Mouse (Mus musculus): ENCODE measurements around the gene Gm17268. TPM values are rescaled to one million over a fixed set of nuclear protein-coding genes. Genes with fewer than 3 reads are reported as not detected.

Gene Gm17268
- polyA plus RNA-seq (2014; fragmentation: Illumina TruSeq; extraction: RNeasy Lipid Tissue Mini Kit (QIAGEN cat#74804); ENCODE audit: low replicate concordance), result not detected

DNA sequence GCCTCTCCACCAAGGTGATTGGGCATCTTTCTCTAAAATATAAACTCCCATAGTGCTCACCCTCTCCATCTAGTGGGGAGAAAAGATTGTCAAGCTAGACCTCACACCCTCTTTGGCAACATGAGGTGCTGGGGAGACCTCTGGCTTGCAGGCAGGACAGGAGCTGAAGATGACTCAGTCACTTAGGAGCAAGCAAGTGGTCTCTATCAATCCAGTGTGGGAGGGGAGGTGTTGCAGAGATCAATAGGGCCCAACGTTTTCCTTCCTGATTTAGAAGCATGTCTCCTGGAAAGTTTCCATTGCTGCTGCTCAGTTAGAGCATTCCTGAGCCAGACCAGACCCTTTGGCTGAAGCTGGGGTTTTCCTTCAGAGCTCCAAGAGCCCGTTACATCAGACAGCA is at the start of gene Gm17268:
Gm17268 (minus strand) TSS at position 28 of the 400 bp plus-strand sequence.

DNA sequence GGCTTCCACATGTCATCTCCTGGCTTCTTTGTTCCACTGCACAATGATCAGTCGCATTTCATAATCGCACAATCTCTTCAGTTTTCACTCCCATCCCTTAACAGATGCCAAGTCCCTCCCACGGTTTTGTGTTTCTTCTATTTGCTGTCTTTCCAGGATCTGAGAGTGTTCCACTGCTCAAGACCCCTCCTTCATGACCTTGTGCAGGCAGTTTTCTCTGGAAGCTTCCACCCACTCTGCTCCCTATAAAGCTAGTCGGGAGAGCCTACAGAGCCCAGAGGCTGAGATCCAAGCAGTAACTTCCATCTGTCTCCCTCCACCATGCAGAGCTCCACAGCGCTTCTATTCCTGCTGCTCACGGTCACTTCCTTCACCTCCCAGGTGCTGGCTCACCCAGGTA is 19.3 kb upstream of the Gm17268 start, which contains the start of gene Ccl11:
Ccl11 (plus strand) TSS at position 178 of the 400 bp plus-strand sequence.

GRCm38 (mm10) chr11:82045471-82045870 is 7.1 kb upstream of the Gm17268 start, which contains the start of gene Ccl7:
Ccl7 (plus strand) TSS chr11:82045712.

GRCm38 (mm10) chr11:82035356-82035755 is 3.0 kb downstream of the Gm17268 start, which contains the start of gene Ccl2:
Ccl2 (plus strand) TSS chr11:82035571.

Other genes with a start within 250 kb of the Gm17268 start
- not detected for gene 5530401A14Rik, start 177.9 kb downstream of the Gm17268 start, polyA plus RNA-seq (2014; fragmentation: Illumina TruSeq; extraction: RNeasy Lipid Tissue Mini Kit (QIAGEN cat#74804); ENCODE audit: low replicate concordance)
- gene Asic2, start 70.1 kb downstream of the Gm17268 start, polyA plus RNA-seq (2014; fragmentation: Illumina TruSeq; extraction: RNeasy Lipid Tissue Mini Kit (QIAGEN cat#74804); ENCODE audit: low replicate concordance), result 0.26 TPM
- 1.8 TPM for gene Ccl2, start 3.0 kb downstream of the Gm17268 start, polyA plus RNA-seq (2014; fragmentation: Illumina TruSeq; extraction: RNeasy Lipid Tissue Mini Kit (QIAGEN cat#74804); ENCODE audit: low replicate concordance)
- gene Ccl7, start 7.2 kb upstream of the Gm17268 start, polyA plus RNA-seq (2014; fragmentation: Illumina TruSeq; extraction: RNeasy Lipid Tissue Mini Kit (QIAGEN cat#74804); ENCODE audit: low replicate concordance), result 1.2 TPM
- 94.9 TPM for gene Ccl11, start 19.3 kb upstream of the Gm17268 start, polyA plus RNA-seq (2014; fragmentation: Illumina TruSeq; extraction: RNeasy Lipid Tissue Mini Kit (QIAGEN cat#74804); ENCODE audit: low replicate concordance)
- gene Ccl12, start 63.3 kb upstream of the Gm17268 start, polyA plus RNA-seq (2014; fragmentation: Illumina TruSeq; extraction: RNeasy Lipid Tissue Mini Kit (QIAGEN cat#74804); ENCODE audit: low replicate concordance), result 4.3 TPM
- gene Ccl8, start 76.6 kb upstream of the Gm17268 start, polyA plus RNA-seq (2014; fragmentation: Illumina TruSeq; extraction: RNeasy Lipid Tissue Mini Kit (QIAGEN cat#74804); ENCODE audit: low replicate concordance), result not detected

Data from small intestine, adult 10 weeks (tissue).